Mouse (Mus musculus) G1E (cell line): ENCODE results near the gene Phf12.

Source experiments
- CTCF ChIP-seq: IDR thresholded peaks from 2 replicates; pipeline ENCODE4 v1.5.1; 2012; ENCODE audit warnings: low read depth, low read length, inconsistent platforms, mixed read lengths
- GATA1 ChIP-seq: IDR thresholded peaks from 2 replicates; pipeline ENCODE4 v1.6.1; 2012; ENCODE audit warnings: borderline replicate concordance, low read length, inconsistent platforms, mixed read lengths
- TAL1 ChIP-seq: conservative IDR thresholded peaks from 2 replicates; pipeline ENCODE4 v1.6.1; 2012; ENCODE audit warnings: low read depth, low read length, inconsistent platforms, mixed read lengths

GRCm38 (mm10) chr11:78029240-78029639 is 46.7 kb downstream of the Phf12 start:
- TF ChIP-seq GATA1 (no peak), CTCF (no peak), TAL1 (no peak)
